Mouse (Mus musculus) spleen, adult 2 months (tissue): ENCODE results near the gene Mta2. TPM values are rescaled to one million over a fixed set of nuclear protein-coding genes. Genes with fewer than 3 reads are reported as not detected.

Source experiments
- DNase-seq, 2 experiments: peaks; one replicate each; pipeline versions ENCODE4 v3.0.0 to v3.0.0-alpha.2; 2012 to 2021; ENCODE audit warnings: low spot score in 2 of 2, low read depth in 1 of 2
- H3K27ac ChIP-seq: fragments of 200-500 bp; 2 replicates; pipeline ENCODE4 v1.5.1; 2012; ENCODE audit warnings: low read length, inconsistent platforms; ENCODE audit not compliant: insufficient read depth
- H3K27me3 ChIP-seq: fragments of 200-500 bp; 2 replicates; pipeline ENCODE4 v1.6.1; 2012; ENCODE audit warnings: mild to moderate bottlenecking, moderate library complexity, low read length, inconsistent platforms; ENCODE audit not compliant: control insufficient read depth, insufficient read depth
- H3K36me3 ChIP-seq: fragments of 200-500 bp; 2 replicates; pipeline ENCODE4 v1.6.1; 2012; ENCODE audit warnings: mild to moderate bottlenecking, low read length, inconsistent platforms; ENCODE audit not compliant: control insufficient read depth, insufficient read depth
- H3K4me1 ChIP-seq: fragments of 200-500 bp; 2 replicates; pipeline ENCODE4 v1.6.1; 2011; ENCODE audit warnings: inconsistent platforms; ENCODE audit not compliant: control insufficient read depth, insufficient read depth, insufficient read length
- H3K4me3 ChIP-seq: fragments of 200-500 bp; 2 replicates; pipeline ENCODE4 v1.5.1; 2011; ENCODE audit warnings: mild to moderate bottlenecking, inconsistent platforms; ENCODE audit not compliant: insufficient read depth, insufficient read length; ENCODE audit errors: extremely low read depth
- CTCF ChIP-seq: fragments of 200-500 bp; IDR thresholded peaks from 2 replicates; pipeline ENCODE4 v1.5.1; 2011; ENCODE audit warnings: mild to moderate bottlenecking, inconsistent platforms; ENCODE audit not compliant: insufficient read depth, insufficient read length, insufficient replicate concordance; ENCODE audit errors: extremely low read depth
- POLR2A ChIP-seq: fragments of 200-500 bp; IDR thresholded peaks from 2 replicates; pipeline ENCODE4 v1.6.1; 2011; ENCODE audit warnings: low read depth, low read length, inconsistent platforms
- WGBS: fragments of 180-500 bp; shearing (Covaris S2); methylation state at CpG from one replicate; pipeline ENCODE4 v1.1.7; 2018; 5-methylcytosine and 5-hydroxymethylcytosine counted together
- polyA plus RNA-seq: library from polyadenylated mRNA; depleted of rRNA; stranded (reverse); fragments of >200 nt; gene quantifications from 2 replicates; pipeline ENCODE4 v1.2.3, GENCODE M21; 2012

Gene Mta2
- polyA plus RNA-seq, 1 experiment = 37.7 TPM

DNA sequence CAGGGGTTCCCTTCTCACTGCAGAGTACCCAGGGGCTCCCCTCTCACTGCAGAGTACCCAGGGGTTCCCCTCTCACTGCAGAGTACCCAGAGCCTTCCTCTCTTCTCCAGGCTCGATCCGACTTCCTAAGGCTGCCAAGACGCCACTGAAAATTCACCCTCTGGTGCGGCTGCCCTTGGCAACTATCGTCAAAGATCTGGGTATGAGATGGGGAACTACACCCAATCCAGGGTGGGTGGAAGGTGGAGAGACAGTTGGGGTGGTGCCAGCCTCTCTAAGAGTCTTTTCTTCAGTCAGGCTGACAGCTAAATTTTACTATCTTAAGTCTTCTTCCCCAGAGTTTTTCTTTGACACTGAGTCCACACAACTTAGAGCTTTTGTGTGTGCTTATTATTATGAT lies 8.5 kb downstream of the Mta2 start:
- H3K4me1 ChIP-seq = peaks cover 7% of the 10 kb centered on the region; the same call in 1 of the 2 replicates
- no peak overlapping the region for H3K27ac ChIP-seq
- peaks cover 48% of the 10 kb centered on the region for H3K36me3 ChIP-seq
- TF ChIP-seq POLR2A (no peak), CTCF (no peak)
- no peaks in the 10 kb centered on the region for H3K27me3 ChIP-seq
- DNase-seq = no peak
- 85% methylated on average over 5 of the region's 5 CpGs for WGBS
- no peak overlapping the region for H3K4me3 ChIP-seq

DNA sequence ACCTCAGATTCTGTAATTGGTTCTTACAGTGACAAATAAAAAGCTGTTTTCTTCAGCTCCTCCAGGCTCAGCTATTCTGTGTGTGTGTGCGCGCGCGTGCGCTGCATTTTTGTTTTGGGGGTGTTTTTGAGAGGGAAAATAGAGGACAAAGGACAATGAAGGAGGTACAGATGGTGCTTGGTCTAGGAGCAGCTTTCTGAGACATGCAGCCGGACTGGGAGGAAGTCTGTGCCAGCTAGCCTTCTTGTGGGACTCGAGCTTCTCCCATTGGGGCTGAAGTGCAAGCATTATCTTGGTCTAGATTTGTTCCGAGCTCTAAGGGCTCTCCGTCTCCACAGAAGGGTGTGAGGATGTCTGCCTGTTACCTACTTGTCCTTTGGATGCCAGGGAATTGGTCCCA lies 10.6 kb downstream of the Mta2 start:
- peaks cover 7% of the 10 kb centered on the region; the same call in 1 of the 2 replicates for H3K4me1 ChIP-seq
- no peak overlapping the region for H3K27ac ChIP-seq
- WGBS = 94% methylated on average over 9 of the region's 9 CpGs
- no peaks in the 10 kb centered on the region for H3K27me3 ChIP-seq
- TF ChIP-seq CTCF = no peak
- no peak for TF ChIP-seq POLR2A
- H3K36me3 ChIP-seq = peaks cover 33% of the 10 kb centered on the region
- no peak for DNase-seq
- no peak overlapping the region for H3K4me3 ChIP-seq

DNA sequence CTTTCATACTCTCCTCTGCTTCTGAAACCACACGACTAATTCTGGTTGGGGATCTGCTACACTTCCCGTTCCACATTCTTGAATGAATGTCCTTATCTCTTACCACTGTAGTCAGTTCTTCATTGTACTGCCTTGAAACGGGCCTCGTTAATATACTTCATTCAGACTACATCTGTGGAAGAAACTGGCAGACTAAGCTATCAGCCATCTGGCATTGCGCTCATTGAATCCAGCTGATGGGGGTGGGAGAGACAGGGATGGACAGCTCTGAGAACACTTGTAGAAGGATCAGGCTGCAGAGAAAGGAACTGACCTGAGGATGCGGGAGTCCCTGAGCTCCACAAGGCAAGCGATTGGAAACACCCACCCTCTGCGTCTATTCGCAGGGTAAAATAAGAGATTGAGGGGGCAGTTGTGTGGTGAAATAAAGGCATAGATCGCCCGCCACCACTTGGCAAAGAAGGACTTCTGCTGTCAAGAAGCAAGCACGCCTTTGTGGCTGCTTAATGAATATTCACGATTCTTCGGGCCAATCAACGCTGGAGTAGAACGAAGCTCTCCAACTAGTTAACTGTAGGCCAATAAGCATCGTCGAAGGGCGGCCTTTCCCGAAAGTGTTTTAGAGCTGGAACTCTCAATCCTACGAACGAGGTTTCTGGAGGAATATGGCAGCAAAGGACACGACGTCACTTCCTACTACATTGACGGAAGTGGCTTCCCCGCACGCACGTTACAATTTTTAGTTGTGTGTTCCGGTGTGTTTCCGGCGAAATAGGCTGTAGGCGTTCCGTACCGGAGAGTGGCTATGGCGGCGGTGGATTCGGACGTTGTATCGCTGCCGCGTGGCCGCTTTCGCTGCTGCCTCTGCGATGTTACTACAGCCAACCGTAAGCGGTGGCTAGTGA lies 11.7 kb downstream of the Mta2 start, which contains the start of gene Tut1:
Gene Tut1 (plus strand): TSS at position 713 of the 905 bp plus-strand sequence.
- H3K36me3 ChIP-seq = peaks cover 25% of the 10 kb centered on the region
- peak within 1 kb of the TSS; percentile 91 for H3K4me3 ChIP-seq
- DNase-seq = peak; percentile 80 to 97
- peaks cover 7% of the 10 kb centered on the region; the same call in 1 of the 2 replicates for H3K4me1 ChIP-seq
- peak; percentile 40; the same call in 1 of the 2 replicates for TF ChIP-seq POLR2A
- TF ChIP-seq CTCF = no peak
- WGBS = 1% methylated on average over 46 of the region's 46 CpGs
- H3K27me3 ChIP-seq = no peaks in the 10 kb centered on the region
- peak within 1 kb of the TSS; percentile 90 for H3K27ac ChIP-seq

DNA sequence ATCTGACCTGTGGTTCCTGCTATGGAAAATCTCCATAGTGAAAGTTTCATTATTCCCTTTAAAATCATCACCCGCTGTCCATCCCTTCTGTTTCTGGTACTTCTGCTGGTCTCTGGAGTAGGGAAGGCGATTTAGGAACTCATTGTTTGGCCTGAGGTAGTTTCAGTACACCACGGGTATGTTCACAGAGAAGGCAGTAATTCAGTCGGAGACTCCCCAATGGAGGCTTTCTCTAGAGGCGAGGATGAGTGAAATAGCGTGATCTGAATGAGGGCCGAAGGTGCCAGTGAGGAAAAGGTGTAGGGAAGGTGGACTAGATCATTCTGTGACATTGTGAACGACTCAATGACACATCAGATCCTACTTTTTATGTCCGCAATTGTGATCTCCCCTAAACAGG lies 12.5 kb downstream of the Mta2 start:
- TF ChIP-seq POLR2A (no peak), CTCF (no peak)
- Histone ChIP-seq H3K4me3 (peak overlapping the region; percentile 91), H3K27ac (peak overlapping the region; percentile 14; the same call in 1 of the 2 replicates), H3K4me1 (peaks cover 7% of the 10 kb centered on the region; the same call in 1 of the 2 replicates), H3K27me3 (no peaks in the 10 kb centered on the region), H3K36me3 (peaks cover 22% of the 10 kb centered on the region)
- 1% methylated on average over 9 of the region's 9 CpGs for WGBS
- no peak for DNase-seq

DNA sequence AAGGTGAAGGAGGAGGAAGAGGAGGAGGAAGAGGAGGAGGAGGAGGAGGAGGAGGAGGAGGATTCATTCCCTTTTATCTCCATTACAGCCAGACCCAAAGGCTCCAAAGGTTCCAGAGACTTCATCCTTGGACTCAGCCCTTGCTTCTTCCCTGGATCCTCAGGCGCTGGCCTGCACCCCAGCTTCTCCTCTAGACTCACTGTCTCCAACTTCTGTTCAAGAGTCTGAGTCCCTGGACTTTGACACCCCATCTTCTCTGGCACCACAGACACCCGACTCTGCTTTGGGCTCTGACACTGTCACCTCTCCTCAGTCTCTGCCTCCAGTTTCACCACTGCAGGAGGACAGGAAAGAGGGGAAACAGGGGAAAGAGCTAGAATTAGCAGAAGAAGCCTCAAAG lies 20.6 kb downstream of the Mta2 start:
- H3K27me3 ChIP-seq = no peaks in the 10 kb centered on the region
- no peak for DNase-seq
- peaks cover 2% of the 10 kb centered on the region; the same call in 1 of the 2 replicates for H3K4me1 ChIP-seq
- no peak for TF ChIP-seq CTCF
- no peak for TF ChIP-seq POLR2A
- no peak overlapping the region for H3K4me3 ChIP-seq
- H3K27ac ChIP-seq = no peak overlapping the region
- 97% methylated on average over 2 of the region's 2 CpGs for WGBS
- H3K36me3 ChIP-seq = peaks cover 49% of the 10 kb centered on the region

DNA sequence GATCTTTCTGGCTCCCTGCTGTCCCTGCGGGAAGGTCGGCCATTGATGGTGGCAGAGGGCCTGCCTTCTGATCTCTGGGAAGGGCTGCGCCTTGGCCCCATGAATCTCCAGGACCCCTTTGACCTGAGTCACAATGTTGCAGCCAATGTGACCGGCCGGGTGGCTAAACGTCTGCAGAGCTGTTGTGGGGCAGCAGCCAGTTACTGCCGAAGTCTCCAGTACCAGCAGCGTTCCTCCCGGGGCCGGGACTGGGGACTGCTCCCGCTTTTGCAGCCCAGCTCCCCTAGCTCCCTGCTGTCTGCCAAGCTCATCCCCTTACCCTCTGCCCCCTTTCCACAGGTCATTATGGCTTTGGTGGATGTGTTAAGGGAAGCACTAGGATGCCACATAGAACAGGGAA lies 23.4 kb downstream of the Mta2 start:
- no peak overlapping the region for H3K27ac ChIP-seq
- peaks cover 51% of the 10 kb centered on the region for H3K36me3 ChIP-seq
- WGBS = 96% methylated on average over 11 of the region's 11 CpGs
- no peaks in the 10 kb centered on the region for H3K27me3 ChIP-seq
- DNase-seq = no peak
- H3K4me1 ChIP-seq = peaks cover 2% of the 10 kb centered on the region; the same call in 1 of the 2 replicates
- H3K4me3 ChIP-seq = no peak overlapping the region
- TF ChIP-seq CTCF (no peak), POLR2A (no peak)
